Mouse (Mus musculus) ES-Bruce4 (cell line): ENCODE results near the gene Scarf2. TPM values are rescaled to one million over a fixed set of nuclear protein-coding genes. Genes with fewer than 3 reads are reported as not detected.

ENCODE experiments used
- H3K27ac ChIP-seq: 2 replicates; pipeline ENCODE4 v1.5.1; 2012; ENCODE audit warnings: low read length, inconsistent platforms; ENCODE audit not compliant: insufficient read depth
- H3K27me3 ChIP-seq: 2 replicates; pipeline ENCODE4 v1.6.1; 2012; ENCODE audit warnings: mild to moderate bottlenecking, low read length, inconsistent platforms; ENCODE audit not compliant: control insufficient read depth, poor library complexity, insufficient read depth, severe bottlenecking
- H3K36me3 ChIP-seq: 2 replicates; pipeline ENCODE4 v1.6.1; 2012; ENCODE audit warnings: inconsistent platforms, mild to moderate bottlenecking, low read length, moderate library complexity; ENCODE audit not compliant: control insufficient read depth, poor library complexity, insufficient read depth, severe bottlenecking
- H3K4me1 ChIP-seq: one replicate; pipeline ENCODE4 v1.8.1; 2011; ENCODE audit warnings: low read length; ENCODE audit not compliant: control insufficient read depth, insufficient read depth
- H3K4me3 ChIP-seq: 2 replicates; pipeline ENCODE4 v1.5.1; 2011; ENCODE audit warnings: low read depth, mild to moderate bottlenecking, low read length
- H3K9ac ChIP-seq: 2 replicates; pipeline ENCODE4 v1.6.1; 2012; ENCODE audit warnings: low read depth, mild to moderate bottlenecking, inconsistent platforms; ENCODE audit not compliant: poor library complexity, severe bottlenecking
- H3K9me3 ChIP-seq: replicated peaks from 2 replicates; pipeline ENCODE4 v1.6.1; 2012; ENCODE audit warnings: mild to moderate bottlenecking, low read length, inconsistent platforms; ENCODE audit not compliant: control insufficient read depth, poor library complexity, insufficient read depth, severe bottlenecking
- CTCF ChIP-seq: IDR thresholded peaks from one replicate; pipeline ENCODE4 v1.8.1; 2011; ENCODE audit warnings: low read depth, low read length
- EP300 ChIP-seq: IDR thresholded peaks from 2 replicates; pipeline ENCODE4 v1.6.1; 2011; ENCODE audit warnings: low read depth, low read length; ENCODE audit not compliant: insufficient read depth
- POLR2A ChIP-seq: IDR thresholded peaks from one replicate; pipeline ENCODE4 v1.8.1; 2011; ENCODE audit warnings: low read length; ENCODE audit not compliant: insufficient read depth
- polyA plus RNA-seq: library from polyadenylated mRNA; stranded (reverse); fragments of >200 nt; gene quantifications from 2 replicates; pipeline ENCODE4 v1.2.4, GENCODE M21; 2011; ENCODE audit warnings: low read depth; ENCODE audit not compliant: missing spikeins, insufficient read depth, insufficient read length

Gene Scarf2
- polyA plus RNA-seq, 1 experiment: 6.5 TPM

DNA sequence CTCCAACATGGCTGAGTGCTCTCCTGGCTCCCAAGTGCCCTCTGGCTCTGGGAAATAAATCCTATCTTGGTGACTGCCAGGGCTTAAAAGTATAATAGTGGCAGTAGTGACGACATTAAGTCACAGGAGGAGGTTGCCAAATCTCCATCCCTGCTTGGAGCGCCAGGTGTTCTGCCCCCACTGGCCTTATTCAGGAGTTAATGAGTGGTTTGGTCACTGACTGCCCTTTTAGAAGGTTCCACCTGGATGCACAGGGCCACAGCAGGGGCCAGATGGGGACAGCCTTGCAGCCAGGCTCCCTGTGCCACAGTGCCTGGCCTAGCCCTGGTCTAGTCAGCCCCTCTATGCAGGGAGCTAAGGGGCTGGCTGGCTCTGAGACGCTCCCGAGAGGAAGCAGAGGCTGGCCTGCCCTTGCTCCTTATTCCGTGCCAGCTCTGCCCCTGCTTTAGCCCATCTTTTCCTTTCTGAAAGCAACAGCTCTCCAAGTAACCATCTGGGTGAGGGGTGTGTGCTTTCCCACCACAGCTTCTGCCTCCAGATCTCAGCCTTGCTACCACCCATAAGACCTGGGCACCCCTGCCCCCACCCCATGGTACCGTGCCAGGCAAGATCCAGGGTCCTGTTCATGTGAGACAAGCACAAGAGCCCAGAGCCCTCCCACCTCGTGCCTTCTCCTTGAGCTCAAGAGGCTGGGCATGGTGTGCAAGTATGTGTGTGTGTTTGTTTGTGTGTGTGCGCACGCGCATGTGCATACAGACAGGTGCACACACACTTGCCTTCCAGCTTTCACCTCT is 33.5 kb downstream of the Scarf2 start:
- H3K36me3 ChIP-seq: no peaks in the 10 kb centered on the region
- peaks cover 9% of the 10 kb centered on the region for H3K27me3 ChIP-seq
- peaks cover 2% of the 10 kb centered on the region for H3K4me1 ChIP-seq
- H3K9ac ChIP-seq: no peak overlapping the region
- no peak overlapping the region for H3K4me3 ChIP-seq
- H3K27ac ChIP-seq: no peak overlapping the region
- no peak for TF ChIP-seq POLR2A
- TF ChIP-seq CTCF: no peak
- no peak for TF ChIP-seq EP300
- H3K9me3 ChIP-seq: no peaks in the 10 kb centered on the region

DNA sequence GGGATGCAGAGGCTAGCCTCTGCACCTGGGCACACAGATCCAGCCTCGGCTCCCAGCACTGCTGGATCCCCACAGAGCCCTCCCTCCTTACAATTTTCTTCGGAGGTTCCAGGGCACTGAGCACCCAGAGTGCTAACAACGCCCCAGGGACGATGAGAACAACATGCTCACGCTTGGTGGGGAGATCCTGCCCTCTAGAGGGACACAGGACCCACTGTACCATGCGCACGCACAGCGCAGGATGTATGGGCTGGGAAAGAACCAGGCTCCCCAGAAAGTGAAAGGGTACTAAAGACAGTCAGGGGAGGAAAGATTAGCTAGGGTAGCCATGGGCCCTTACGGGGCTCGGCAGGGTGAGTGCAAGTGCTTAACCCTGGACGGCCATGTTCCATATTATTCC is 34.7 kb downstream of the Scarf2 start:
- Histone ChIP-seq H3K9me3 (no peaks in the 10 kb centered on the region), H3K4me3 (no peak overlapping the region), H3K36me3 (no peaks in the 10 kb centered on the region), H3K9ac (no peak overlapping the region), H3K27me3 (peaks cover 9% of the 10 kb centered on the region), H3K4me1 (peaks cover 2% of the 10 kb centered on the region), H3K27ac (no peak overlapping the region)
- TF ChIP-seq CTCF (peak; percentile 65), EP300 (no peak)

DNA sequence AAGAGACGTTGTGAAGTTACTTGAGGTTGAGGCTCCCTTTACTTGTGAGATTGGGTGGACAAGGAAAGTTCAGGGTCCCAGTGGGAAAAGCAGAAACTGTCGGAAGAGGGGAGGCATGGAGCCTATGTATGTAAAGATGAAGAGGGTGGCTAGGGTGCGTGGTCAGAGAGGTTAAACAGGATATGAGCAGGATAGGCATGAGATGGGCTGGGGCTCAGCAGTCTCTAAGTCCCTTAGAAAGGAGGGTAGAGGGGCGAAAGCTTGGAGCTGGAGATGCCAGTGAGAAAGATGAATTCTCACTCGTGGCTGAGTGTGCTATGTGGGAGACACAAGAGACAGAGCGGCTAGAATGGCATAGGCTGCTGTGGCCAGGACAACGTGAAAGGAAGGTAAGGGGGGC is 35.7 kb downstream of the Scarf2 start, which contains the start of gene B830017H08Rik:
Gene B830017H08Rik, plus strand, starts transcription at position 301 of the 400 bp plus-strand sequence.
- TF ChIP-seq POLR2A (no peak), EP300 (no peak), CTCF (no peak)
- Histone ChIP-seq H3K4me3 (peak within 1 kb of the TSS; percentile 68), H3K9ac (peak within 1 kb of the TSS; percentile 81), H3K9me3 (no peaks in the 10 kb centered on the region), H3K27me3 (peaks cover 9% of the 10 kb centered on the region), H3K27ac (no peak within 1 kb of the TSS), H3K36me3 (no peaks in the 10 kb centered on the region), H3K4me1 (peaks cover 2% of the 10 kb centered on the region)

- no peaks in the 10 kb centered on the region for H3K9me3 ChIP-seq
- TF ChIP-seq CTCF: no peak
- TF ChIP-seq POLR2A: no peak
- no peak for TF ChIP-seq EP300
- peaks cover 2% of the 10 kb centered on the region for H3K4me1 ChIP-seq
- H3K9ac ChIP-seq: peak overlapping the region; percentile 81
- peak overlapping the region; percentile 68 for H3K4me3 ChIP-seq
- no peak overlapping the region for H3K27ac ChIP-seq
- H3K27me3 ChIP-seq: peaks cover 9% of the 10 kb centered on the region
- no peaks in the 10 kb centered on the region for H3K36me3 ChIP-seq
Measured at GRCm38 (mm10) chr16:17833321-17833680, 36.2 kb downstream of the Scarf2 start.

DNA sequence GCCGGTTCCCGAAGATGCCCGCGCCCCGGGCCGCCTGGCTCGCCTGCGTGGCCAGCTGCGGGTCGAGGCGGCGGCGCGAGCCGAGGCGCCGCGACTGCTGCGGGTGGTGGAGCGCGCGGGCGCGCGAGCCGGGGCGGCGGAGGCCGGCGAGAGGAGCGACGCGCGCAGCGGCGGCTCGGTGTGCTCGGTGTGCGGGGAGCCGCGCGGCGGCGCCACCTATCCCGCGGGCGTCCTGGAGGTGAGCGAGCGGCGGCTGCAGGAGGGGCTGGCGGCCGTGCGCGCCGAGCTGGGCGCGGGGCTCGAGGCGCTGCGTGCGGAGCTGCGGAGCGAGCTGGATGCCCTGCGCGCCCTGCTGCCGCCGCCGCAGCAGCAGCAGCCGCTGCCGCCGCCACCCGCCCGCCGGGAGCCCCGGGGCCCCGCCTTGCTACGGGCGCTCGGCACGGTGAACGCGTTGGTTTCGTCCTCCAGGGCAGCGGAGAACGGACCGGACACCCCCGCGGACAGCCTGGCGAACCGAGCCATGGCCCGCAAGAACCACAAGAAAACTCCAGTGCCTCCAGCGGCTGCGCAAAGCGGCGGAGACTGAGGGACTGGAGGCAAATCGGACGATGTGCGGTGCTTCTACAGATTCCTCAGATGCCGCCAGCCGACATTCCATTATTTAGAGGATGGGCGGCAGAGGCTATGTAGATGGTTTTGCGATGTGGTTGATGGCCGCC is 36.8 kb downstream of the Scarf2 start:
- Histone ChIP-seq H3K9ac (peak overlapping the region; percentile 81), H3K27ac (no peak overlapping the region), H3K9me3 (no peaks in the 10 kb centered on the region), H3K27me3 (peaks cover 9% of the 10 kb centered on the region), H3K4me3 (peak overlapping the region; percentile 68), H3K4me1 (peaks cover 2% of the 10 kb centered on the region), H3K36me3 (no peaks in the 10 kb centered on the region)
- TF ChIP-seq POLR2A (no peak), EP300 (no peak), CTCF (no peak)

- no peaks in the 10 kb centered on the region for H3K36me3 ChIP-seq
Measured at GRCm38 (mm10) chr16:17834543-17834942, 37.5 kb downstream of the Scarf2 start.

More at GRCm38 (mm10) chr16:17834543-17834942, 37.5 kb downstream of the Scarf2 start:
- Histone ChIP-seq H3K9ac (peak overlapping the region; percentile 81; the same call in 1 of the 2 replicates), H3K9me3 (no peaks in the 10 kb centered on the region), H3K4me1 (peaks cover 2% of the 10 kb centered on the region), H3K27me3 (peaks cover 9% of the 10 kb centered on the region), H3K27ac (no peak overlapping the region), H3K4me3 (no peak overlapping the region)
- TF ChIP-seq CTCF: no peak
- TF ChIP-seq POLR2A: no peak
- TF ChIP-seq EP300: no peak
